Mouse (Mus musculus) lung, adult 18-20 months (tissue): ENCODE data around the gene Slc25a41.

Source experiments
- DNase-seq, 2 experiments: peaks; one replicate each; pipeline ENCODE4 v3.0.0; 2022; ENCODE audit warnings: mixed read lengths in 2 of 2

Gene Slc25a41

DNA sequence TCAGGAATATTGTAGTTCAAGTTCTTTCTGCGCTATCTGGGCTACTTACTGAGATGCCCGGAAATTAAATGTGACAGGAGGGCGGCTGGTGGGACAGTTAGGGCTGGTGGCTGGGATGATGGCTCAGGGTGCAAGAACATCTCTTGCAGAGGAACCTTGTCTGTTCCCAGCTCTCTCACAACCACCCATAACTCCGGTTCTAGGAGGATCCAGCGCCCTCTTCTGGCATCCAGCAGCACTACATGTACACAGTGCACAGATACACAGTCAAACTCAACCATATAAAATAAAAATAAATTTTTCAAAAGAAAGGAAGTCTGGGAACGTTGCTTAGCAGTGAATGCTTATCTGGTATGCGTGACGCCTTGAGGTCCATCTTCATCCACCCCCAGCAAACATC is 2.5 kb downstream of the Slc25a41 start:
- DNase-seq, result no peak

DNA sequence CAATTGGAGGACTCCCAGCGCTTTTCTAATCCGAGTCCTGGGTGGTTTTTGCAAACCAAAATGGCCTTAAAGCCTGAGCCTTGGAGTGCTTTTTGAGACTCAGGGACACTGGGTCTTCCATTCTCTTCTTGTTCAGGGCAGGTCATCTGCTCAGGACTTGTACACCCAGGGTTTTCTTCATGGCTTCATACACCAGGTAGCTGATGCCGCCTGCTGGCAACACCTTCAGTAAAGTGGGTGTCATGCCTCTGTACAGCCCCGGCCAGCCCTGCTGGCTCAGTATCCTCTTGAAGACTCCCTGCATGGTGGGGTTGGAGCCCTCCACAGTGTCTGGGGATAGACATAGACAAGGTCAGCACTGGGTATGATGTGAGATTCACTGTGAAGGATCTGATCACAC is 8.6 kb downstream of the Slc25a41 start:
- no peak for DNase-seq

DNA sequence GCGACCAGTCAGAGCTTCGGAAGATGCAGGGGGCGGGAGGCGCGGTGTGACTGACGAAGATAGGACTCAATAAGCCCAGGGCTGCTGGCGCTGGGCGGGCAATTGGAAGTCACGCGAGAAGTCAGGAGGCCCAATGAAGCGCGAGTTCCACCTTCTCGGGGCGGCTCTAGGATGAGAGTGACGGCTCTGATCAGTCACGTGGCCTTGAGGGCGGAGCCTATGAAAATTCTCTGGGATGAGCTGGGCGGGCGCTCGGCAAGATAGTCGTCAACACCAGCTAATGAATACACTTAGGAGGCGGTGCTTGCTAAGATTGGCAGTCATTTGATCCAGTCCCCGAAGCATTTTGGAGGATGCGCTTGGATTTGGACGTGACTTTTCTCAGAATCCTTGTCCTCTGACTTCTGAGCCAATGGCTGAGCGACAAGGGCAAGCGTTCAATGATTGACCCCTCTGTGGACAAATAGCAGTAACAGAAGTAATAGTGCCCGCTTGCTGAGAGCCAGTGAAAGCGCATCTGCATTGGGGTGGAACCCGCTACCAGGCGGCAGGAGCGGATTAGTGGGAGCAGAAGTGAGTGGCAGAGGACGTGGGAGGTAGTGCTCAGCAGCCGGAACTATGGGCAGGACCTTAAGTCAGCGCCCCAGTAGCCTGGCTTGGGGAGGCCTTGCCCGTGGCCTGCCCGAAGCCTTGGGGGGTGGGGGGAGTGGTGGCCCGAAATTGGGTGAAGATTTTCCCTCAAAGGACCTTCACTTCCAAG is 9.6 kb downstream of the Slc25a41 start:
- peak; percentile 100 for DNase-seq

DNA sequence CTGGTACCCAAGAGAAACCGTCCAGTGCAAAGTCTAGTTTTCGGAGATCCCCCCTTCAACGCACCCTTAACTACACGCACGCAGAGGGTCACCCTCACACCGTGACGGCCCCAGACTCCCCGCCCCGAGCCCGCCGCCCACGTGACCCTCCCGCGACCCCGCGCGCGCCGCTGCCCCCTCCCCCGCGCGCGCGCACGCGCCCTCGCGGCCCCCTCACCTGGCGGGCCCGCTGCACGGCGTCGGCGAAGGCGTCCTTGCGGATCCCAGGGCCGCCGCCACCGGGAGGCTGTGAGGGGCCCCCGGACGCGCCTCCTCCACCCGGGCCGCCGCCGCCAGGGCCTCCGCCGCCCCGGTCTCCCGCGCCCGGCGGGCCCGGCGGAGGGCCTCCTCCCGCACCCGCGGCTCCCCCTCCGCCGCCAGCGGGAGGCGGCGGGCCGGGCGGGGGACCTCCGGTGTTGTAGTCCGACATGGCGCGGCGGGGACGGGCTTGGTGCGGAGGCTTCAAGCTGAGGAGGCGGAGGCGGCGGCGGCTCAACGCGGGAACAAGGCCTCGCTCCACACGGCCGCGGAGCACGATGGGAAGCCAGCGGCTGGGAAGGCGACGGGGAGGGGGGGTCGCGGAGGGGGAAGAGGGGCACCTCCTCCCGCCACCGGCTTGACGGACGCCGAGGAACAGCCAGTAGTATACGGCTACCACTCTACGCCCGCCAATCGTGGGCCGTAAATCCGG is 10.4 kb downstream of the Slc25a41 start, which contains the start of gene Khsrp:
Khsrp (minus strand) TSS at position 592 of the 730 bp plus-strand sequence.
- DNase-seq, result peak; percentile 19 to 20

DNA sequence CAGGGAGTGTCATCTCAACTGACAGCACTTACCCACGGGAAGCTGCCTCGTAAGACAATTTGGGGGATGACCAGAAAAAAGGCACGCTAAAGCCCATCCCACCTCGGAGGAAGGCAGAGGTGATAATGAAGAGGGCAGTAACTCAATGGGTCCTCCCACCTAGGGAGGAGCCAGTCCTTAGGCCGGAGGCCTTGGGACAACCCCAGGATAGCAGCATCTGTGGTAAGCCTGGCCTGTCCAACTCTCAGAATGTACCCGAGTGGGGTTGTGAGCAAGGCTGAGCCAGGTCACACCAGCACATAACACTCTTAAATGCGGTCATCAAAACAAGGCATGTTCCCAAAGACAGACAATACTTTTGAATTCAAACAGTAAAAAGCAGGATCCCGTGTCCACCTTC is 11.8 kb downstream of the Slc25a41 start:
- DNase-seq, result no peak

DNA sequence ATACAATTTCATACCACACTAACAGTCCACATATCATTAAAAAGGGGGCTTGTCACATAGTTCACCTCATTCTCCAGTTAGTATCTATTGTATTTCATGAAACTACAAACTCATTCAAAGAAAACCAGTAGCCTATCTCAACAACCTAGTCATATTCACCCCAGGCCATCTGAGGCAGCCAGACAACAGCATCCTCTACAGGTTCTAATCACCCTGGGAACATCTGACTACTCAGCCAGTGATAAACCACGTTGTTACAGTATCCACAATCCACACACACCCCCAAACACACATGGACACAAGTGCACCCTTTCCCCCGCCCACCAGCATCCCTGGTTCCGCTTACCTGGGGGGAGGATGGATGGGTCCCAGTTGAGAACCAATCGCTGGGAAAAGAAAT is 14.0 kb downstream of the Slc25a41 start:
- DNase-seq, result no peak

DNA sequence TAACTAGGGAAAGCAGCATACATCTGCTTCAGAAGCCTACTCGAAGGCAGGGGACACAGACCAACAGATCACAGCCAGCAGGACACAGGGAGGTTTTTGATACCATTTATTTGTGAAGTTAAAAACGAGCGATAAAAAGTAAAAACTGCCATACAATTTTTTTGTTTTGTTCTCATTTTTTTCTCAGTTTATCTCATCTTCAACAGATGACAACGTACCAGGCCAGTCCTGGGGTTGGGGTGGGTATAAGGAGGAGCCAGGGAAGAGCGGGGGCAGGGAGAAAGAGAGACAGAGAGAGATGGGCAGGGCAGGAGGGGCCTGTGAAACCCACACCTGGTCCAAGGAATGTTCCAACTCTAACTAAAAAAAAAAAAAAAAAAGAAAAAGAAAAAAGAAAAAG is 20.5 kb downstream of the Slc25a41 start:
- DNase-seq, result no peak

DNA sequence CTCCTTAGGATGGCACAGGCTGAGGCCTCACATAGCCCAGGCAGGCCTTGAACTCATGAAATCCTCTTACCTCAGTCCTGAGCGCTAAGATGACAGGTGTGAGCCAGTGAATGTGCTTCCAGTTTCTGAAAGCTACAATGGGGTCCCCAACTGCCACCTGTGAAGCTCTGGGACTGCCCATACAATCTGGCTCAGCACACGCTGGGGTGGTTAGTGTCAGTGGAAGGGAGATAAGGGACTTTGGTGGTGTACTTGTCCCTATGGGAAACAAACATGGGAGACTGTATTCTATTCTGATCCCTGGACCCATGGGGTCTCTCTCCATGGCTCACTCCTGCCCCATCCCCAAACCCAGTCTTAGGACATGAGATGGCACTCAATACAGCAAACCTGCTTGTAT is 21.8 kb downstream of the Slc25a41 start:
- no peak for DNase-seq

DNA sequence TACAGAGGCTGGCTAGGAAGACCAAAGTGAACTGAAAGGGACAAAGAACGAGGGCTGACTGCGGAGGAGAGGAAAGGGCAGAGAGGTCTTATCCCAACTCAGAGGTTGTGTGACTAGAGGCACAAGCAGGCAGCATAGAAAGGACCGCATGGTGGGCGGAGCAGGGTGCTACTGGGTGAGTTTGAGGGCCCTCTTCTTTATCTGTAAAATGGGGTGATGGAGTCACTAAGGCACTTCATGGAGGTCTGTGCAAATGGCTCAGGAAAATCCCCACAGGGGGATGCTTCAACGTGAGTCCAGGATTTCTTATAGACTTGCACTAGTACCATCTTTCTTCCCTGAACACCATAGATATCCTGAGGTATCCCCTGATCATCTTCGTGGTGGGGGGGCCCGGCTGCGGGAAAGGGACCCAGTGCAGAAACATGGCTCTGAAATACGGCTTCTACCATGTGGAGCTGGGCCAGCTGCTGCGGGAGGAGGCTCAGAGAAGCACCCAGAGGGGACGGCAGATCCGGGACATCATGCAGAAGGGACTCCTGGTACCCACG is 29.1 kb downstream of the Slc25a41 start:
- DNase-seq, result no peak

DNA sequence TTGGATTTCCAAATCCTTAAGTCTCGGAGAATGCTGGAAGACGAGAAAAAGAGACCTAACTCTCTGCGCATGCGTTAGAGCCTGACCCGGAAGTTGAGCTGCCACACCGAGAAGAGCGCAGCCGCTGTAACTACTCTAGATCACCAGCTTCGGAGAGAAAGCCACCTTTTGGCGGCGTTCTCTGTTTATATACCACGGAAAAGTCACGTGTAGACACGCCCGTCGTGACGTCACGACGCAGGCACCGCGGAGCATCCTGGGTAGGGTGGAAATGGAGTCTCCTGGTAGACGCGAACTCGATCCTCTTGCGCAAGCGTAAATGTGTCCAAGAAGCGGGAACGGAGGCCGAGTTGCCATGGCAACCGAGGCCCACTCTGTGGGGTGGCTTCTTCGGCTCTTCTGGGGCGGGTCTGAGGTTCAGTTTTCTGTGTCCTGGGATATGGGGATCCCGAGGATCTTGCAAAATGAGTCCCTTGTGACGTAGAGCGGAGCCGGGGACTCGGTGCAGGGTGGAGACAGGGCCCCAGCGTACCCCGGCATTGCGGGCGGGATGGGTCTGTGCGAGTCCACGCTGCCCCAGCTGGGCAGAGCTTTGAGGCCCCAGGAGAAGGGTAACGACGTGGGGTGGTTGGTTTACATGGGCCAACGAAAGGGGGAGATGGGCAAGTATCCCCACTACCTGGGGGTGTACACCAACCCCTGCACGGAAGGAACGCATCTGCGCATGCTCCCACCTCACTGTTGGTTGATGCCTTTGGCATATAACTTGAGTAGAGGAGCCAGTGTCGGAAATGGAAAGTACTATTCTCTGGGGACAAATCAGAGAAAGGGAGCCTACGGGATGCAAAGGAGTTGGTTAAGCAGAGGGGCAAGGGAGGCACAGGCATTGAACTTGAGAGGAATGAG is 30.0 kb downstream of the Slc25a41 start, which contains the start of the genes Gtf2f1 and Gm17949:
Gtf2f1 (minus strand) TSS at position 53 of the 906 bp plus-strand sequence.
Gm17949 (plus strand) TSS at position 234 of the 906 bp plus-strand sequence.
- peak; percentile 90 to 94 for DNase-seq

DNA sequence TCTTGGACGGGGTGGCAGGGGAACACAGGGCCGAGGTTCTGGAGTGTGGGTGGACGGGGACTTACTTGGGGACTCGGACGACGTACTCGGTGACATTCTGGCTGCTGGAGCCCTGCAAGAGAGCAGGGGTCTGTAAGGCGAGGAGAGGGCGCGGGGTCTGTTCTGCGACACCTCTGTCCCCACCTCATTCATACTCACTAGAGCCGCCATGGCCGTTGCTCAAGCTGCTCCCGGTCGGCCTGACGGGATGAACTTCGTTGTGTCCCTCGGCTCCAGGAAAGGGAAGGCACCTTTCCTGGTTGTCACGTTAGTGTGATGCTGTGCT is 30.6 kb downstream of the Slc25a41 start:
- DNase-seq, result no peak

DNA sequence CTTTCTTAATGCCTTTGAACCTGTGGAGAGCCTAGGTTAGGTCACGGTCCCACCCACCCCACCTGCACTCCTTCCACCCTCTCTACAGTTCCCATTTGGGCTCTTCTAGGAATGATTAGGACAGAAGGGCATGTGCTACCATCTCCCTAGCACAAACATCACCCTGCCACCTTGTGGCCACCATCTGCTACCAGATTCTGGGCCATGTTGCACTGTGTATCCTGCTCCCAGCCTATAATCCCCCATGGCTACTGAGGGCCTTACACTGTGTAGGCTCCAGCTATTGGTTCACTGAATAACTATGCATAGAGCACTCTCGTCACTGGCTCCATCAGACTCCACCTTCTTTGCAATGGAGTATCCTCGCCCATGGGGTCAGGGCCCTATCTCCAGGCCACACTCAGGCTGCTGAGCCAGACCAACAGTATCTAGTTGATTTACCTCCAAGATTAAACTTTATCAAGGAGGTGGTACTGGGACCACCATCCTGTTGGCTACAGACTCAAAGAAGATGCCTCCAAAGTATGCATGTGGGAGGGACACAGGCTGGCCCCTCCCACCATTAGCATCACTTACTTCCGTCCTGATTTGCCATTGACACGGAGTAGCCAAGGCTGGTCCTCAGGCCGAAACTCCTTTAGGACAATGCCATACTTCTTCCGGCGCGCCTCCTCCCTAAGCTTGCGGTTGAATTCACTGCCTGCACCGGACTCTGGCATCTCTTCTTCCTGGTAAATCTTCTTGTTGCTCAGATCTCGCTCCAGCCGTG is 34.1 kb downstream of the Slc25a41 start:
- no peak for DNase-seq

DNA sequence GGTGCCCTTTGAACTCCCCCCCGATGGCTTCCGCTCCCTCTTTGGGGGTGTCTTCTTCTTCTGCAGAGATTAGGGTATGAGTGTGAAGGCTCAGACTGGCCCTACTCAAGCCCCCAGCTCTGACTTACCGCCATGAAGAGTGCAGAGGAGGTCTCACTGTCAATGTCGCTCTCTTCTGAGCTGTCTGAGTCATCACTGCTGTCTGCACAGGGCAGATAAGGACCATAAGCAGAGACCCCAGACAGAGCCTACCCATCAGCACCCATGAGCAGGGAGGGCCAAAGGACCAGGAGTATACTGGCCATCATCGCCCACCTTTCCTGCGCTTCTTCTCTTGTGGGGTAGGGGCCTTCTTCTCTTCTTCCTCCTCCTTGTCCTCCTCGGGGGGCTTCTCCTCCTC is 37.5 kb downstream of the Slc25a41 start:
- DNase-seq, result no peak

DNA sequence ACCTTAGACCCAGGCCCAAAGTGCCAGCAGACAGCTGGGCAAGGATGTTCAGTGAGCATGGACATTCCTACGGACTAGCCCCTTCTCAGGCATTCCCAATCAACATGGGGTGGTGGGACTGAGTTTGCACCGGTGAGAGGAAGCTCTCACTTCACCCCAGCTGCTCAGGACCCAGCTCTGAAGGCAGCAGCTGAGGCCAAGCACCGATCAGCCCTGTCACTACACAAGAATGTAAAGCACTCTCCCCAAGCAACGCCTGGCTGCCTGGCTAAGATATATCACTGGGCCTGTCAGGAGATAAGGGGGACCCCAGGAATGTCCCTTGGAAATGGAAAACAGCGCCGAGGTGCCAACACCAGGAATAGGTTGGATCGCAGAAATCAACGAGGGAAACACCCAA is 40.2 kb downstream of the Slc25a41 start:
- DNase-seq, result no peak

DNA sequence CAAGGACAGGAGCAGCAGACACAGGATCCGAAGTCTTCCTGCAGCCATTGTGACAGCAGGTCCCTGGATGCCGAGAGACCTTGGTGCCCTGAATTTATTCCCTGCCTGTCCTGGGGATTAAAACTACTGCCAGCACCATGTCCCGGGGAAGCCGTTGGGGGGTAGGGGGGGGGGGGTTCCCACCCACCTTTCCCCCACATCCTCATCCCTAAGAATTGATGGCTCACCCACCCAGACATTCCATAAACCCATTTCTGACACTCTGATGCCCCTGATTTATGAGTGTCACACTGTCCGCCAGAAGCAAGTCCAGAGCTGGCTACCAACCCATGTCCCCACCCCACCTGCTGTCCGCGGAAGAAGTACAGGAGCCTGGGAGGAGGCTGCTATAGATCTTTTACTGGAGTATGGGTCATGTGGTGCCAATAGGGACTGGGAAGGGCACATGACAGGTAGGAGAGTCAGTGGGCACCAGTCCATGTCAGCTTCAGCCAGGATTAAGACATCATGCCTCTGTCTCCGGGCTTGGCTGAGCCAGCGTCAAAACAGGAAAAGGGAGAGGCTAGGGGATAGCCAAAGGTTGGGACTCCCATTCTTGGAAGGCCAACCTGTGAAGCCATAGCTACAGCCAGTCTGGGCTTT is 41.4 kb downstream of the Slc25a41 start, which contains the start of gene Pspn:
Pspn (minus strand) TSS at position 51 of the 642 bp plus-strand sequence.
- DNase-seq, result no peak

DNA sequence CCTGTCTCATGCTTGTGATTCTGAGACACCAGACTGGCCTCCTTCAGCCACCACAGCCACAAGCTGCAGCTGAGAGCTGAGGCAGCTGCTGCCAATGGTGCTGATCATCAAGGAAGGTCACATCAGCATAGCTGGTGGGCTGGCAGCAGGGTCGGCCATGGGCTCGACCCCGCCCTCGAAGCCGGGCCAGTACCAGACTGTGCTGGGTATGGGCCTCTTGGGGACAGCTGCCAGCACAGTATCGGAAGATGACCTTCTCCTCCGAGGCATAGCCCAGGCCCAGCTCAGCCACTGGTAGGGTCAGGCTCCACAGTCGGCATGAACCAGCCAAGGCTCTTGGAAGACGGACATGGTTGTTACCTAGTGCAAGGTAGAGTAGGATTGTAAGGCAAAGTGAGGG is 42.0 kb downstream of the Slc25a41 start:
- DNase-seq, result no peak

DNA sequence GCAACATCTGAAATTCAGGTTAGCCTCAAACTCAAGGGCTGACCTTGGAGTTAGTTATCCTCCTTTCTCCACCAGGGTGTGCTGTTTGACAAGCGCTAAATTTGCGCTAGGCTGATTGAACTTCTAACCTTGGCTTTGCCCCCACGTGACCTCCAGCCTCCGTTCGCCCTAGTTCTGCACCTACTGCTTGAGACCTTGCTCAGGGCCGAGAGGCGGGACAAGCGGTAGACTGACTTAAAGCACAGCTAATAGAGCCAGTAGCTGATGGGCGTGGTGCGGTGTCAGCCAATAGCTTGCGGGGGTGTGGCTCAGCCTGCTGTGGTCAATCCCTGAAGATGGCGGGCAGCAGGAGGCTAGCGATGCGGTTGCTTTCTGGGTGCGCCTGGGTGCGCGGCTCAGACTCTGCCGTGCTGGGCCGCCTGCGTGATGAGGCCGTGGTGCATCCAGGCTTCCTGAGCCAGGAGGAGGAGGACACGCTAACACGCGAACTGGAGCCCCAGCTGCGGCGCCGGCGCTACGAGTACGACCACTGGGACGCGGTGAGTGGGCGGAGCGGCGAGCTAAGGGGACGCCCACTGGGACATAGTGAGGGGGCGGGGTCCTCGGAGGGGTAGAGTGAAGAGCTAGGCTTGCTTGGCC is 44.3 kb downstream of the Slc25a41 start, which contains the start of gene Alkbh7:
Alkbh7 (plus strand) TSS at position 311 of the 639 bp plus-strand sequence.
- peak; percentile 99 for DNase-seq

DNA sequence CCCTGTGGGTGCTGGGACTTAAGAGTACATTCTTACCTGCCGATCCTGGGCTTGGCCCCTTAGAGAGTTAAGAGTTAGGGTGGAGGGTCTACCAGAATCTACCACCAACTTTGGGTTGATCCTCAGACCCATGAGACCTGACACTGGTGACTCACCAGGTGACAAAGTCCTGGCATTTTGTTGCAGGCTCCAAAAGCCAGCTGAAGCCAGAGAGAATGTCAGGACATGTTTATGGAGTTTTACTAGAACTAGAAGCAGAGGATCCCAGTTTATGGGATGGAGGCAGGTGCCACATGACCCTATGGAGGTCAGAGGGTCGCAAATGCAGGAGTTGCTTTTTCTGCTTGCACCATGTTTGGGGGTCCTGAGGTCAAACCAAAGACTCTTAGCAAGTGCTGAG is 44.9 kb downstream of the Slc25a41 start:
- no peak for DNase-seq

DNA sequence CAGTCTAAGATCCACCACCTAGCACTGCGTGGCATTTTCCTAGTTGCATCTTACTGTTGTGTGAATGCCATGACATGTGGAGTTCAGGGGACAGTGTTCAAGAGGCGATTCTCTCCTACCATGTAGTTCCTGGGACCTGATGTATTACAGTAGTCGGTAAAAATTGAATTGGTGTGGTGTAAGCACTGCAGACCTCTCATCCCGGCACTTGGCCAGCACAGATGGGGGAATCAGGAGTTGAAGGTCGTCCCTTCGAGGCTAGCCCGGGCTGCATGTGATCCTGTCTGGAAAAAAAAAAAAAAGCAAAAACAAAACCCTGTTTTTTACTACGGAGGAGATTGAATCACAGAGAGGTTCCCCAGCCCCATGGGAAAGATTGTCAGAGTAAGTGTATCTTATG is 46.4 kb downstream of the Slc25a41 start:
- DNase-seq, result no peak

DNA sequence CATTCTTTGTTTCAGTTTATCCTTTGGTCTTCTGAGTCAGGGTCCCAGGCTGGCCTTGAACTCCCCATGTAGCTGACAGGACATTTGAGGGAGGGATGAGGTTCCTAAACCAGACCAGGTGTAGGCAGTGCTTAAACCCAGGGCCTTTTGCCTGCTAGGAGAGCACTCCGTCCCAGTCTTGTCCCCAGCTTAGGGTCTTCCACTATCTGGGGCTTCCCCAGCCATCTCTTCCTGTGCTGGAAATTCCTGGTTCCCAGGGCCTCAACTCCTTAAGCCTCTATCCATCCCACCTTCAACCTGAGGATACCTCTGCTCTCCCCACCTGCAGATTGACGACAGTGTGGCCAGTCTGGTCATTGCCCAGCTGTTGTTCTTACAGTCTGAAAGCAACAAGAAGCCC is 50.5 kb downstream of the Slc25a41 start:
- no peak for DNase-seq
